10 mouse cellular contexts compared by ENCODE assay signal in the genomic region with DNA sequence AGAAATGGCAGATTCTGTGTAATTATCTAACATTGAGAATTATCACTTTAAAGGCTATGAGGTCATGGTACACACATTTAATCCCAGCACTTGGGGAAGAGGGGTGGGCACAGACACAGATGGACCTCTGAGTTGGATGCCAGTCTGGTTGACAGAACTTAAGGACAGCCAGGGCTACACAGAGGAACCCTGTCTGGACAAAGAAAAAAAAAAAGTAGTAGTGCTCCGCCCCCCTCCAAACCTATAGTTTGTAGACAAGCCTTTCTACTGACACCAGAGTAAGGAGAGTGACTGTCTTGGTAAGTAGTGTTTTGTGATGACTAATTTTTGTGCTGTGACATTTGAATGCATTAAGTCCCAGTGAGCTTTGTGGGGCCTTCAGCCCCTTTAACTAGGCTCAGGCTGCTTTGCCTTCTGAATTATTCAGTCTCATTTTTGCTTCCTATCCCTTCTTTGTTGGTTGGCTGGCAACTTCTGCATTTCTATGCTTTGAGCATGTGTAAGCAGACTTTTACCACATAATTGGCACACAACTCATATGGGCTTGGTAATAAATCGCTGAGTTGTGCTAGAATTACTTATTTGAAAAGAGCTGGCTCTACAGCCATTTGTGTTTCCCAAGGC. TPM values are rescaled to one million over a fixed set of nuclear protein-coding genes. Genes with fewer than 3 reads are reported as not detected.
DNase-seq lines count a peak whose midpoint lies in the region; ATAC-seq and TF ChIP-seq lines count a peak whose summit lies in the region.
"Had no signal": no experiment of that assay in that cellular context is flagged by ENCODE, and none has a peak within 500 bp of the region (broad histone marks: within the 10 kb centered on the region; RNA-seq: fewer than 3 reads in every experiment).

No protein-coding gene starts in this region.

- TF ChIP-seq POLR2A in liver, adult 2 months (IDR thresholded peaks at IDR 0.05; ENCODE audit: extremely low read depth, insufficient read depth, low read length), result no peak
- no peak for TF ChIP-seq POLR2A in myocyte (IDR thresholded peaks at IDR 0.05; ENCODE audit: insufficient read length, low read depth)

- 0 out of 2 replicates have a peak, but pooled peaks cover 3% of the 10 kb centered on the region for H3K9me3 ChIP-seq in embryonic facial prominence, embryonic 13.5 days
- no peaks in the 10 kb centered on the region for H3K9me3 ChIP-seq in intestine, postnatal 0 days (ENCODE audit: control insufficient read depth)
- H3K9me3 ChIP-seq: lung, embryonic 15.5 days had no signal

- peaks cover 5% of the 10 kb centered on the region; the same call in 1 of the 2 replicates for H3K36me3 ChIP-seq in liver, adult 2 months (ENCODE audit: control insufficient read depth, insufficient read depth, low read length)
- H3K36me3 ChIP-seq in embryonic facial prominence, embryonic 13.5 days, result no peaks in the 10 kb centered on the region
- H3K36me3 ChIP-seq in intestine, postnatal 0 days (ENCODE audit: control insufficient read depth, insufficient read depth), result peaks cover 2% of the 10 kb centered on the region; the same call in 1 of the 2 replicates
- H3K36me3 ChIP-seq in myocyte (ENCODE audit: control insufficient read depth, insufficient read depth), result no peaks in the 10 kb centered on the region
- H3K36me3 ChIP-seq: lung, embryonic 15.5 days had no signal

- 58% methylated on average over 2 of the region's 2 CpGs for WGBS in liver, adult 2 months
- 80% methylated on average over 2 of the region's 2 CpGs for whole genome bisulfite sequencing in embryonic facial prominence, embryonic 13.5 days
- WGBS in intestine, postnatal 0 days, result 68% methylated on average over 2 of the region's 2 CpGs

- no peak overlapping the region for H3K4me3 ChIP-seq in liver, adult 2 months (ENCODE audit: insufficient read depth, low read depth, low read length)
- 0 out of 2 replicates have a peak overlapping the region, but pooled peaks have one; percentile 4 for H3K4me3 ChIP-seq in embryonic facial prominence, embryonic 13.5 days
- H3K4me3 ChIP-seq in intestine, postnatal 0 days (ENCODE audit: low read depth, low read length), result no peak overlapping the region
- H3K4me3 ChIP-seq in myocyte, result no peak overlapping the region
- H3K4me3 ChIP-seq: lung, embryonic 15.5 days had no signal

- no peak overlapping the region for H3K9ac ChIP-seq in liver, adult 2 months (ENCODE audit: low read depth, low read length)
- no peak overlapping the region for H3K9ac ChIP-seq in embryonic facial prominence, embryonic 13.5 days
- no peak overlapping the region for H3K9ac ChIP-seq in intestine, postnatal 0 days (ENCODE audit: low read depth, low read length)
- H3K9ac ChIP-seq: lung, embryonic 15.5 days had no signal

- H3ac ChIP-seq in myocyte (ENCODE audit: control insufficient read depth, insufficient read length), result no peak overlapping the region

- no peak for TF ChIP-seq CTCF in liver, adult 2 months (IDR thresholded peaks at IDR 0.05; ENCODE audit: low read depth, low read length)
- TF ChIP-seq CTCF in intestine, postnatal 0 days (IDR thresholded peaks at IDR 0.05; ENCODE audit: low read depth), result no peak

- no peak for ATAC-seq in embryonic facial prominence, embryonic 13.5 days (ENCODE audit: insufficient number of reproducible peaks, insufficient read depth, low FRiP score, low TSS enrichment, low read depth)
- no peak for ATAC-seq in intestine, postnatal 0 days

- H3K27ac ChIP-seq in liver, adult 2 months (replicated peaks; ENCODE audit: insufficient read depth, low read depth, low read length), result no peak overlapping the region
- no peak overlapping the region for H3K27ac ChIP-seq in embryonic facial prominence, embryonic 13.5 days
- no peak overlapping the region for H3K27ac ChIP-seq in intestine, postnatal 0 days (ENCODE audit: low read depth, low read length)
- H3K27ac ChIP-seq: lung, embryonic 15.5 days had no signal

- H3K4me2 ChIP-seq in embryonic facial prominence, embryonic 13.5 days, result peak overlapping the region; percentile 34
- peak overlapping the region; percentile 81 for H3K4me2 ChIP-seq in intestine, postnatal 0 days (replicated peaks; ENCODE audit: low read depth)
- H3K4me2 ChIP-seq in myocyte (ENCODE audit: low read depth), result peak overlapping the region; percentile 48
- H3K4me2 ChIP-seq: lung, embryonic 15.5 days had no signal

- peaks cover 45% of the 10 kb centered on the region; the same call in 1 of the 2 replicates for H3K79me2 ChIP-seq in liver, adult 2 months (ENCODE audit: control insufficient read depth, insufficient read depth, low read length)
- H3K79me2 ChIP-seq in myocyte (ENCODE audit: control insufficient read depth, insufficient read depth), result peaks cover 76% of the 10 kb centered on the region

- peaks cover 13% of the 10 kb centered on the region for H3K4me1 ChIP-seq in liver, adult 2 months (ENCODE audit: control insufficient read depth, insufficient read depth, low read length)
- H3K4me1 ChIP-seq in embryonic facial prominence, embryonic 13.5 days, result peaks cover 27% of the 10 kb centered on the region
- H3K4me1 ChIP-seq in intestine, postnatal 0 days (replicated peaks; ENCODE audit: control insufficient read depth, insufficient read depth, low read length), result peaks cover 24% of the 10 kb centered on the region

- no peaks in the 10 kb centered on the region for H3K27me3 ChIP-seq in liver, adult 2 months (ENCODE audit: control insufficient read depth, insufficient read depth, low read length)
- no peaks in the 10 kb centered on the region for H3K27me3 ChIP-seq in embryonic facial prominence, embryonic 13.5 days
- no peaks in the 10 kb centered on the region for H3K27me3 ChIP-seq in intestine, postnatal 0 days (replicated peaks; ENCODE audit: control insufficient read depth, insufficient read depth, low read length)
- no peaks in the 10 kb centered on the region for H3K27me3 ChIP-seq in myocyte (ENCODE audit: control insufficient read depth, insufficient read depth, insufficient read length)
- H3K27me3 ChIP-seq: lung, embryonic 15.5 days had no signal

- DNase-seq in liver, adult 2 months (ENCODE audit: extremely low read depth, low read depth, low spot score), result peak; percentile 37
- no peak for DNase-seq in liver
- DNase-seq in frontal cortex, postnatal 10 days (ENCODE audit: low spot score in 2 of 2), result no peak
- DNase-seq in cerebellum, adult 18-20 months, result no peak
- no peak for DNase-seq in thymus, adult 18-20 months
- DNase-seq: spleen, adult 18-20 months had no signal

TF ChIP-seq in myocyte, 11 proteins besides CTCF, POLR2A, EP300 and RAD21:
- TF ChIP-seq TCF3 (IDR thresholded peaks at IDR 0.05; ENCODE audit: insufficient read length, low read depth) (no peak), E2F4 (IDR thresholded peaks at IDR 0.05; ENCODE audit: insufficient read depth) (no peak), MAX (IDR thresholded peaks at IDR 0.05; ENCODE audit: low read depth) (no peak), MYOD1 (IDR thresholded peaks at IDR 0.05; ENCODE audit: control insufficient read depth in 1 of 3, insufficient read length in 2 of 3, low read depth in 2 of 3) (no peak), SRF (IDR thresholded peaks at IDR 0.05; ENCODE audit: control insufficient read depth, insufficient read length, low read depth) (no peak)
TF ChIP-seq in myocyte: peak in this region for 0.

RNA-seq across cellular contexts. Expression of gene Gdi2, which starts 3.4 kb away (rescaled TPM):
- 250 and 268 TPM in 2 replicates for total RNA-seq in liver, adult 2 months (2014; rRNA removed)
- 146 and 159 TPM in 2 replicates for polyA plus RNA-seq in liver, adult 2 months (2012; rRNA removed)
- 438 and 458 TPM in 2 replicates for polyA plus RNA-seq in embryonic facial prominence, embryonic 13.5 days (2015; fragmentation: Nextera tagmentation; extraction: Ambion mirVana)
- 450 and 460 TPM in 2 replicates for polyA plus RNA-seq in intestine, postnatal 0 days (2015; fragmentation: Nextera tagmentation; extraction: Ambion mirVana)
- 234 TPM for polyA plus RNA-seq in myocyte (2012; fragmentation: generic; extraction: Trizol)
